Mouse (Mus musculus) erythroid progenitor cell, adult 5-6 weeks (primary cell): ENCODE results near the gene BC017158. TPM values are rescaled to one million over a fixed set of nuclear protein-coding genes. Genes with fewer than 3 reads are reported as not detected.
A peak's percentile ranks its signal among the peaks of the same experiment; 100 is the strongest.

ENCODE experiments used
- ATAC-seq: replicated peaks from 2 replicates; pipeline ENCODE4 v1.8.0; 2016; ENCODE audit warnings: moderate number of reproducible peaks, mild to moderate bottlenecking, moderate TSS enrichment, inconsistent platforms; ENCODE audit not compliant: poor library complexity, low FRiP score, severe bottlenecking
- total RNA-seq, 2 experiments: library from RNA; stranded (forward) in 1 of 2; stranded (reverse) in 1 of 2; fragments of 150-400 nt in 1 of 2; fragments of 186-747, 209-891 nt in 1 of 2; gene quantifications; 2 replicates each; pipeline versions ENCODE4 v1.2.3 to v1.2.4; 2015 to 2017; ENCODE audit warnings: low replicate concordance in 2 of 2

The BC017158 gene
- total RNA-seq, 2 experiments from 2014 or later: 85.2 to 90.5 TPM

DNA sequence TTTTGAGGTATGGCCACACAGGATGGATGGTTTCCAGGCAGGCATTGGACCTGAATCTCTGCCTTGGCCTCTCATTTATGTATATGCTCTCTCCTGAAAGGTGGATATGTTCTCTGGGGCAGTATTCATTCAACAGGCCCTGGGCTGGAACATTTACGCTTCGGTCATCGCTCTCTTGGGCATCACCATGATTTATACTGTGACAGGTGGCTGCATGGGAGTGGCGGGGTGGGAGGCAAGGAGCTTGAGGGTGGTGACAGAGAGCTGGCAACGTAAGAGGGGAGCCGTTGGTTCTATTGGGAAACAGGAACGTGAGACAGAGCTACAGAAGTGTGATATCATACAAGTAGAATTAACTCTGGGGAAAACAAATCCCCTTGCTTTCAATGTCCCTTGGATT, 30.2 kb downstream of the BC017158 start:
- no peak for ATAC-seq

DNA sequence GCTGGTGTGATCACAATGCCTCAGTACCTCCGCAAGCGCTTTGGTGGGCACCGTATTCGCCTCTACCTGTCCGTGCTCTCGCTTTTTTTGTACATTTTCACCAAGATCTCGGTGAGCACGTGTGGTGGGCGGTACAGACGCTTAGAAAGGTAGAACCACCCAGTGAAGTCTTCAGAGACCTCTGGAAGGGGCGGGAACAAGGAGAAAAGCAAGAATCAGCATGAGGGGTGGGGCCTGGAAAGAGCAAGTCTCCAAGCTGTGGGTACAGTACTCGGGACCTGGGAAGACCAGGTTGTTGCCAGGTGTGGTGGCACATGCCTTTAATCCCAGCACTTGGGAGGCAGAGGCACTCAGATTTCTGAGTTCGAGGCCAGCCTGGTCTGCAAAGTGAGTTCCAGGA, 30.6 kb downstream of the BC017158 start:
- no peak for ATAC-seq

DNA sequence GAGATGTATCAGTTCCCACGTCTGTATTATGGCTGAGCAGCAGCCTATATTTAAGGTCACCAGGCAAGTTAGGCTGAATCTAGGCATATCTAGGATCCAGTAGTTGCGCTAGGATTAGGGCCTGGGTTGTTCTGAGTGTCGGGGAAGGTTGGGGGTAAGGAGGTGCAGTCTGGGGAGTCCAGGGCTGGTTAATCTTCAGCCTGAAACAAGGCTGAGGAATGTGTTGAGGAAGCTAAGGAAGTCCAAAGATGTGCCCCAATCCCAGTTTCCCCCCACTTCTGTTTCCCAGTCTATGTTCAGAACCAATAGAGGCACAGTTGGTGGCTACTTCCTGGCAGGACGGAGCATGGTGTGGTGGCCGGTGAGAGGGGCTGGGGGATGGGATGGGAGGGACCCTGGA, 31.9 kb downstream of the BC017158 start:
- no peak for ATAC-seq

DNA sequence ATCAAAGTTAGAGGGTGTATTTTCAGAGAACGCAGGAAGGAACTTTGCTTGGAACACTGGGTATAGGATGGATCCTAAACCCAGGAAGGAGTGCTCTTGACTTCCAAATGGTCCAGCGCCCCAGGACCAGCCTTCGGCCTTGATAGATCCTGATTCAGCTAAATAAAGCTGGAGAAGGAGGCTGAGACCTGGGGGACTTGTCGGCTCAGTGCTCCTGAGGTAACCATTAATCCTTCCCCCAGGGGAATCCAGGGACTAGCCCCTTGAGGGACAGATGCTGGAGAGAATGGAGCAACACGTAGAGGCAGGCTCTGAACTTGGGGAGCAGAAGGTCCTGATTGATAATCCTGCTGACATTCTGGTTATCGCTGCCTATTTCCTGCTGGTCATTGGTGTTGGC, 32.6 kb downstream of the BC017158 start, which contains the start of gene Slc5a2:
Slc5a2 (plus strand) TSS at position 247 of the 400 bp plus-strand sequence.
- no peak for ATAC-seq

DNA sequence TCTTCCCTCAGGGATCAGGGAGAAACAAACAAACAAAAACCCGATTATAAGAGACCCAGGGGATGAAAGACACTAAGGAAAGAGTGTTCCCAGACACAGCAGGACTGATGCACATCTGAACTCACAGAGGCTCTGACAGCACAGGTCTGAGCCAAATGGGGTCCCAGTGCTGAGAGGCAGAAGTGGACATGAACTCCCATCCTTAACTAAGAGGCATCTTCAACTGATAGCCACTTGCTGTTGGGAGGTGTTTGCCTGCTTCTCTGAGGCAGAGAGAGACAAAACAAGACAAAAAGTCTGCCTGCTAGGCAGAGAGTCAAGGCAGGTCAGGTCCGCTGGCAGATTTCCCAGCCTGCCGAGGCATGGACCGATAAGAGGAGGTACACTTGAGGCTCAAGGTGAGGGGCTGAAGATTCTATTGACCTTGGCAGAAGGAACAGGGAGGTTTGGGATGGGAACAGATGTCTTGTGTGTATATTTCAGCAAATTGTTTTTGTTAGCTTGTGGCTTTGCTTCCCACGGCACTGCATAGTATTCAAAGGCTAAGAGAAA, 41.1 kb downstream of the BC017158 start:
- ATAC-seq: peak; percentile 66; the same call in 1 of the 2 replicates

DNA sequence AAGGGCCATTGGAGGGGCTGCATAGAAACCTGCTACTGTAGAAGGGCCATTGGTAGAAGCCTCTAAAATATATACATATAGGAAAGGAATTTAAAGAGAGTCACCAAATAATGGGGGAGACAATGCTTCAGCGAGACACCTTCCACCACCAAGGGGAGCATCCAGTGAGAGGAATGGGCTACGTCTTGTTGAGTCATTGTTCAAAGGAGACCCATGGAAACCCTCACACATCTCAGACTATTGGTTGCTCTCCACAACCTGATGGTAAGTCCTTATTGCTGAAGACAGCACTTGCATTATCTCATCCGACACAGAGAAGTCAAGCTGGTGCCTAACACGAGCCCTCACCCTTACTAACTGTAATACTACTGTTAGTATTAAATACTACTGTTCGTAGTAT, 42.2 kb downstream of the BC017158 start:
- ATAC-seq: no peak

DNA sequence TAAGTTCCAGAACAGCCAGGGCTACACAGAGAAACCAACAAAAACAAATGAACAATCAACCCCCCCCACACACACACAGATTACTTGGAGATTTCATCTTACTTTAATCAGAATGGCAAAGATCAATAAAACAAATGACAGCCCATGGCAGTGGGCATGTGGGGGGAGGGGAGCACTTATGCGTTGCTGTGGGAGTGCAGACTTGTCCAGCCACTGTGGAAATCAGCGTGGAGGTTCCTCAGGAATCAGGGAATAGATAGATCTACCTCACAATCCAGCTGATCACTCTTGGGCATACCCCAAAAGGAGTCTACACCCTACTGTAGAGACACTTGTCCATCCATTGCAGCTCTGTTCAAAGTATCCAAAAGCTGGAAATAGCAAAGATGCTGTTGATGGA, 43.0 kb downstream of the BC017158 start:
- ATAC-seq: no peak

DNA sequence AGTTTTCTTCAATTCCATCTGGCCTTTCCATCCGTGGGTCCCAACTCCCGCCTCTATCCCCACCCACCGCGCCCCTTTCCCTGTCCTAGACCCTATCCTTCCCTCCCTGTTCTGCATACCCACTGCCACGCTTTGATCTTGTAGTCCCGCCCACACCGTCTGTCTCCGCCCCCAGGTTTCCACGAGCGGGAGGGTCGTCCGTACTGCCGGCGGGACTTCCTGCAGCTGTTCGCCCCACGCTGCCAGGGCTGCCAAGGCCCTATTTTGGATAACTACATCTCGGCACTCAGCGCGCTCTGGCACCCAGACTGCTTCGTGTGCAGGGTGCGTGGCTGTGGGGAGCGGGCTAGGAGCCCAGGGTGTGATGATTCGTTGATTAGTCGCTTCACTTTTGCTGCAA, 45.4 kb downstream of the BC017158 start:
- ATAC-seq: no peak

DNA sequence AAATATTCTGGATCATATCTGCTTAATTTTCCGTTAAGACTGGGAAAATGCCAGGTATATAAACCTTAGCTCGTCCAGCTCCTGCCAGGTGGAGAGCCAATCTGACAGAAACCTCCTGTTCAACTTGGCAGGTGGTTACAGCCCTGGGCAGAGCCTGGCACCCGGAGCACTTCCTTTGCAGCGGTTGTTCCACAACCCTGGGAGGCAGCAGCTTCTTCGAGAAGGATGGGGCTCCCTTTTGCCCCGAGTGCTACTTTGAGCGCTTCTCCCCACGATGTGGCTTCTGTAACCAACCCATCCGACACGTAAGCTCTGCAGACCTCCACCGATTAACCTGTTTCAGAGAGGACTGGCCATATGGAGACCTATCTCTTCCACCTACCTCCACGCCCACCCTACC, 46.0 kb downstream of the BC017158 start:
- ATAC-seq: no peak

DNA sequence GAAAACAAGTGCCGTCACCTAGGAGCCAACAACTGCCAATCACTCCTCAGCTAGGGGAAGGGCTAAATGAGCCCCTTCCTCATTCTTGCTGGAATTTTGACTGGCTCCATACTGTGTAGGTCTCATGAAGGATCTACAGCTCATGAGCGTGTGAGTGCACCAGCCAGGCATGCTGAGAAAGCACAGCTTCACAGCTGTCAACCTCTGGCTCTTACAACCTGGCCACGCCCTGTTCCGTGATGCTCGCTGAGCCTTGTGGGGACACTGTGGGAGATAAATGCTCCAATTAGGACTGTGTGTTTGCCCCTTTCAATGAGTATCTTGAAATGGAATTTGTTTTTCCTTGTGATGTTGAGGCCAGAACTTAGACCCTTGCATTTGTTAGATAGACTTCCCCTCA, 48.0 kb downstream of the BC017158 start:
- ATAC-seq: no peak

DNA sequence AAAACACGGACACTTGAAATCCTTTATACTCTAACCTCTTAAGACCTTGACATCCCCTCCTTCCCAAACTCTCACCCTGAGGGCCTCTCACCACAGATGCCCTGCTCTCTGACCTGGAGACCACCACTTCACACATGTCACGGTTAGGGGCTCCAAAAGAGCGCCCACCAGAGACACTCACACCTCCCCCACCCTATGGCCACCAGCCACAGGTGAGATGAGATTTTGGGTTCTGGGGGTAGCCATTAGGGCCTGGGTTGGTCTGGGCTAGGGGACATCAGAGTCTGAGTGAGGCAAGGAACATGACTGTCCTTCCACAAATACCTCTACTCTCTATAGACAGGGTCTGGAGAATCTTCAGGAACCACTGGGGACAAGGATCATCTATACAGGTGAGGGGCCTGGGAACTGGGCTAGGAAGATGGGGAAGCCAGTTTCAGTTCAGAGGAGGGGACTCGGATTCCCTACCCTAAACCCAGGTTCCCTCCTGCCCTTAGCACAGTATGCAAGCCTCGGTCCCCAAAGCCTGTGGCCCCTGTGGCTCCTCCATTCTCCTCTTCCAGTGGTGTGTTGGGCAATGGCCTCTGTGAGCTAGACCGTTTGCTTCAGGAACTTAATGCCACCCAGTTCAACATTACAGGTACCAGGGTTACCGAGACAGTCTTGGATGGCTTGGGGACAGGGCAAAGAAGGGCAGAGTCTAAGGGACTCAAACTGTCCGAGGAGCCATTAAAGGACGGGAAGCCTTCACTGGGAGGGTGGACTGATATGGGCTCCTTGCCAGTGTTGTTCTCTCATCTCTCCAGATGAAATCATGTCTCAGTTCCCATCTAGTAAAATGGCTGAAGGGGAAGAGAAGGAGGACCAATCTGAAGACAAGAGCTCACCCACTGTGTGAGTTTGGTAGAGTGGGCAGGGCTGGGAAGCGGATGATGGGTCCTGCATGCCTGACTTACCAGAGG, 49.6 kb downstream of the BC017158 start:
- no peak for ATAC-seq

DNA sequence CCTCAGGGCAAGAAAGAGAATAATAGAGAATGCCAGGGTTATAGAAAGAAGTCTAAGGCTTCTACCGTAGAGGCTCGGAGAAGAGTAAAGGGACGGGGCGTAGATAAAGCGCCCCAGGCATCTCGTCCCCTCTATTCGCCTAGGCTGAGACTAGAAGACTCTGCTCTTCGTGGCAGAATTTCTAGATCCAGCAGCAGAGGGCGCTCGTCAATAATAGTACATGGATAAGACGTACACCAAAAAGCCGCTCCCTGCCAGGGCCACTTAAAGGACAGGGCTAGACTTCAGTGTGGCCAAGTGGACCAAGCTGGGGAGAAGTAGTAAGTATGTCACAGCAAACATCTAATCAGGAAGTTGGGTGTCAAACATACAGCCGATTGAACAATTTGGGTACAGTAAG, 50.5 kb downstream of the BC017158 start:
- ATAC-seq: peak; percentile 83

DNA sequence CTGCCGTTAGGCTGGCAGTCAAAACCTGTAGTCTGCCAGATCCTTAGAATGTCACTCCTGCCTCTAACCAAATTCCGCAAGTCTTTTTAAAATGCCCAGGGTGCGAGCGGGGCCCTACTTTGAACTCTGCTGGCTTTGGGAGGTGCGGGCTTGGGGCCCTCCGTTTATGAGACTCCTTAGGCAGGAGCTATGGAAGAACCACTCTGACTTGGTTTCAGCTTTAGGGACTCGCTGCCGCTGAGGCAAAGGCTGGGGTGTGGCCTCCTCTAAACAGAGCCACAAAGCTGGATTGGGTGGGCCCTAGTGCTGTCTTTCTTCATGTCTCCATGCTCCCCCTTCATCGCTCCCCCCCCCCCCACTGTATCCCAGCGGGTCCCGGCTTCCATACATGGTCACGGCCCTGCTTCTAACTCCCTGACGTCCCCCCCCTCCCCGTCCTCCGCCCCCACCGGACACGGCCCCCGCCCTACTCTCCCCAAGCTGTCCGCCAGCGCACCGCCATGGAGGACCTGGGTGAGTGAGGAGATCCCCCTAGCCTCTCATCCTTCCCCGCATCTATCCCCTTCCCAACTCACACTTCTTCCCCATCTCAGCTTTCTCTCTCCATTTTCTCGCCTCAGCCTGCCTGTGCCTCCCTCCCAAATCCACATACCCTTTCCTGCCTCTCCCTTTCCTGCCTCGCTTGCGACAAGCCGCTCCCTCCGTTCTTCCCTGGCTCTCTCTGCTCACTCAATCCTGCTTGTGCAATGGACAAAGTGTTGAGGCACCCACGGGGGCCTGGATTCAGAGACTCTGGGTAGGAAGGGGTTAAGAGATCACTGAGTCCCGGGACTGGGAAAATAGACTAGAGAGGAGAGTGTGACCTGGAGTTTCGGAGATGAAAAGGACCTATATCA, 51.2 kb downstream of the BC017158 start, which contains the start of gene Tgfb1i1:
Tgfb1i1 (plus strand) TSS at position 317 of the 896 bp plus-strand sequence.
- ATAC-seq: peak; percentile 40

DNA sequence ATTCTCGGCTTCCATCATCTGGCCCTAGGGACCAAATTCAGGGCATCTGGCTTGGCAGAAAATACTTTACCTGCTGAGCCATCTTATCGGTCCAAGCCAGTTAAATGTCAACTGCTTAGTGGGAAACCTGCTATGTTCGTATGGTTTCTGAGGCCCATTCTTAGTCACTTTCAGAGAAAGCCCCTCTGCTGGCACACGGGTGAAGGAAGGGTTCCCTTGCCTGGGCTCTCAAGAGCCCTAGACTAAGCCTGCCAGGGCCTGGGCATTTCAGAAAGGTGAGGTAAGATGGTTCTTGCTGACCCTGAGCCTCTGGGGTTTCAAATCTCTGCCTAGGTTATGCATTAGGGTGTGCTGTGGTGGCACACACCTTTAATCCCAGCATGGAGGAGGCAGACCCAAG, 52.4 kb downstream of the BC017158 start:
- ATAC-seq: no peak

DNA sequence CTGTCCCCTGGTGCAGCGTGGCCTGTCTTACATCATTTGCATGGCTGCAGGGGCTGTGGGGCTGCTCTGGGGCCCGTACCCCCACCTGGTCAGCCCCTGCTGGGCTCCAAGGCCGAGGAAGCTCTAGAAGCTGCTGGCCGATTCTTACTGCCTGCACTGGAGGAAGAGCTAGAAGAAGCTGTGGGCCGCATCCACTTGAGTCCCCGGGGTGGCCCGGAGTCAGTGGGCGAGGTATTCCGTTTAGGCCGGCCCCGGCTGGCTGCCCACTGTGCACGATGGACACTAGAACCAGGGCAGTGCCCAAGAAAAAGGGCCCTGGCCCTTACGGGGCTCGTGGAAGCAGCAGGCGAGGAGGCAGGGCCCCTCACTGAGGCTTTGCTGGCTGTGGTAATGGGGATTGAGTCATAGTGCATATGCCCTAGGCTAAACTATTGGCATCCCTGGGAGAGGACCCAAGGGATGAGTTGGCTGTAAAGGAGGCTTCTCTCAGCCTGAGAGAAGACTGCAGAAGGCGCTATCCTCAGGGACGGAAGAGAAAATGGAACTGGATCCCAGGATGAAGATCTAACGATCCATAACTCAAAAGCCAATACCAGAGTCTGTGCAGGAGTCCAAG, 53.5 kb downstream of the BC017158 start:
- no peak for ATAC-seq

DNA sequence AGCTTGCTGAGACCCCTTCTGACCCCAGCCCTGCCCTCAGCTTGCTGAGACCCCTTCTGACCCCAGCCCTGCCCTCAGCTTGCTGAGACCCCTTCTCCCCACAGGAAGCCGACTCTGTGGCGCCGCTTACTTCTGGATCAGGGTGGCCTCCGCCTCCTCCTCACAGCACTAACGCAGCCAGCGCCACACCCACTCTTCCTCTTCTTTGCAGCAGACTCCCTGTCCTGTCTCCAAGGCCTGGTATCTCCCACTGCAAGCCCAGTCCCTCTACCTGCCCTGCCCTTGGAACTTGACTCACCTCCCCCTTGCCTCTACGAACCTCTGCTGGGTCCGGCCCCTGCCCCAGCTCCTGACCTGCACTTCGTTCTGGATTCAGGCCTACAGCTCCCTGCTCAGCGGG, 54.0 kb downstream of the BC017158 start:
- ATAC-seq: no peak

DNA sequence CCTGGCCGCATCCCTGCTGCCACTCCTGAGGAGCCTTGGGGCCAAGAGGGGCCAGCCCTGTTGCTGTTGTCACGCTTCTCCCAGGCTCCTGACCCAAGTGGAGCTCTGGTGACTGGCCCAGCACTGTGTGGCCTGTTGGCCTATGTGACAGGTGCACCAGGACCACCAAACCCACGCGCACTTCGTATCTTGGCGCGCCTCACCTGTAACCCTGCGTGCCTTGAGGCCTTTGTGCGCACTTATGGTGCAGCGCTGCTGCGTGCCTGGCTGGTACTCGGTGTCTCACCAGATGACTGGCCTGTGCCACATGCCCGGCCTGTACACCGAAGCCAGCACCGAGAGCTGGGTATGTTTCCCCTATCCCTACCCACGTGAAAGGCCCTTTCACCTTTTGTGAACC, 55.6 kb downstream of the BC017158 start:
- no peak for ATAC-seq

DNA sequence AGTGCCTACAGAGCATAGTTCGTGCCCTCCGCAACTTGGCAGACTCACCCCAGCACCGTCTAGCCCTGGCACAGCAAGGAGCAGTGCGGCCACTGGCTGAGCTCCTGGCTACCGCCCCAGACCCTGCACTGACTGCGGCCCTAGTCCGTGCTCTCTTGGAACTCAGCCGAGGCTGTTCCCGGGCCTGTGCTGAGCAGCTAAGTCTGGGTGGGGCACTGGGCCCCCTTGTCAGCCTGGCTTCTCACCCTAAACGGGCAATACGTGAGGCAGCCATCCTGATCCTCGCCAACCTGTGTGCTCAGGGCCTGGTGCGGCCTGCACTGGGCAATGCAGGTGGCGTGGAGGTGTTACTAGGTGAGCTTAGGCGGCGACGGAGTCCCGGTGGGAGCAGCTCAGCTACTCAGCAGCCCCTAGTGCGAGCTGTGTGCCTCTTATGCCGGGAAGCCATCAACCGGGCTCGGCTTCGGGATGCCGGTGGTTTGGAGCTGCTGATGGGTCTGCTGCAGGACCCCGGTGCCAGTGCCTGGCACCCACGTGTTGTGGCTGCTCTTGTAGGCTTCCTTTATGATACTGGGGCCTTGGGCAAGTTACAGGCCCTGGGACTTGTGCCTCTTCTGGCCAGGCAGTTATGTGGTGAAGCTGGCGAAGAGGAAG, 57.7 kb downstream of the BC017158 start:
- no peak for ATAC-seq

DNA sequence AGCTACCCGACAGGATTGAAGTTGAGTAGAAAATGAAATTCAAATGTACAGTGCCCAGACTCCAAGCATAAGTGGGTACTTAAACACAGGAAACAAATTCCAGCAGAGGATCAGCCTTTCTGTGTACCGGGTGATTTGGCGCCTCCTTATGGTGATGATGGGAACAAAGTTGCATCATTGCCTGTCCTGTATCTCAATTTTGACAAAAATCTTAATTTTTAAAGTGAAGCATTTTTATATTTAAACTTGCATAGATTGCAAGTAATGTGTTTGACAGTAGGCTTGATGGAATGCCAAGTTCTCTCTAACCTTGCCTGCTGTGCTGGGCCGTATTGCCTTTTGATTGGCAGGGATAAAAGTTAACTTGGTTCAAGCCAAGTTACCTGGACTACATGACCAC, 59.0 kb downstream of the BC017158 start:
- ATAC-seq: 0 out of 2 replicates have a peak, but pooled peaks have one; percentile 41
